Mouse (Mus musculus) forebrain, embryonic 15.5 days (tissue): ENCODE data around the gene Sirt7. TPM values are rescaled to one million over a fixed set of nuclear protein-coding genes. Genes with fewer than 3 reads are reported as not detected.

Experiments
- ATAC-seq: fragments of 200-750 bp; cut with Nextera tagmentation; replicated peaks from 2 replicates; pipeline ENCODE4 v1.8.0; 2017; ENCODE audit warnings: mild to moderate bottlenecking, moderate TSS enrichment, moderate library complexity
- H3K27ac ChIP-seq: fragments of 300-500 bp; sonication (generic); replicated peaks from 2 replicates; pipeline ENCODE4 v1.5.1; 2015; ENCODE audit warnings: mild to moderate bottlenecking, inconsistent platforms
- H3K27me3 ChIP-seq: fragments of 300-500 bp; sonication (generic); 2 replicates; pipeline ENCODE4 v1.6.1; 2015; ENCODE audit warnings: inconsistent platforms
- H3K36me3 ChIP-seq: fragments of 300-500 bp; sonication (generic); 2 replicates; pipeline ENCODE4 v1.6.1; 2015; ENCODE audit warnings: mild to moderate bottlenecking, inconsistent platforms
- H3K4me1 ChIP-seq: fragments of 300-500 bp; sonication (generic); 2 replicates; pipeline ENCODE4 v1.6.1; 2015; ENCODE audit warnings: inconsistent platforms
- H3K4me2 ChIP-seq: fragments of 300-500 bp; sonication (generic); replicated peaks from 2 replicates; pipeline ENCODE4 v1.6.1; 2015; ENCODE audit warnings: mild to moderate bottlenecking, inconsistent platforms
- H3K4me3 ChIP-seq: fragments of 300-500 bp; sonication (generic); 2 replicates; pipeline ENCODE4 v1.5.1; 2015; ENCODE audit warnings: mild to moderate bottlenecking, inconsistent platforms
- H3K9ac ChIP-seq: fragments of 300-500 bp; sonication (generic); replicated peaks from 2 replicates; pipeline ENCODE4 v1.6.1; 2015; ENCODE audit warnings: mild to moderate bottlenecking, inconsistent platforms
- H3K9me3 ChIP-seq: fragments of 300-500 bp; sonication (generic); 2 replicates; pipeline ENCODE4 v1.6.1; 2016; ENCODE audit warnings: inconsistent platforms
- WGBS: fragments of 180-500 bp; shearing (Covaris S2); methylation state at CpG from one replicate; pipeline ENCODE4 v1.1.7; 2015; ENCODE audit warnings: mixed read lengths; 5-methylcytosine and 5-hydroxymethylcytosine counted together
- polyA plus RNA-seq: library from polyadenylated mRNA; unstranded; fragments of >200 nt; fragmentation: Nextera tagmentation; extraction: Ambion mirVana; gene quantifications from 2 replicates; pipeline ENCODE4 v1.2.1, GENCODE M21; 2015

Sirt7 gene
- 51.4 and 53.1 TPM in 2 replicates for polyA plus RNA-seq

GRCm38 (mm10) chr11:120625152-120625775, at the start of gene Sirt7:
TSS of gene Sirt7 (minus strand) at chr11:120625240.
- peaks cover 52% of the 10 kb centered on the region for H3K36me3 ChIP-seq
- no peaks in the 10 kb centered on the region for H3K9me3 ChIP-seq
- peak within 1 kb of the TSS; percentile 86 for H3K27ac ChIP-seq
- H3K4me3 ChIP-seq, result peak within 1 kb of the TSS; percentile 84
- peak within 1 kb of the TSS; percentile 95 for H3K4me2 ChIP-seq
- 19% methylated on average over 5 of the region's 5 CpGs for WGBS
- H3K9ac ChIP-seq, result peak within 1 kb of the TSS; percentile 71
- H3K4me1 ChIP-seq, result peaks cover 31% of the 10 kb centered on the region
- peak; percentile 76 for ATAC-seq
- no peaks in the 10 kb centered on the region for H3K27me3 ChIP-seq

GRCm38 (mm10) chr11:120673594-120674122, 48.6 kb upstream of the Sirt7 start:
- WGBS, result 37% methylated on average over 12 of the region's 12 CpGs
- Histone ChIP-seq H3K9ac (peak overlapping the region; percentile 63), H3K4me2 (peak overlapping the region; percentile 58), H3K4me1 (peaks cover 18% of the 10 kb centered on the region), H3K4me3 (peak overlapping the region; percentile 66), H3K27me3 (0 out of 2 replicates have a peak, but pooled peaks cover 4% of the 10 kb centered on the region), H3K36me3 (peaks cover 13% of the 10 kb centered on the region; the same call in 1 of the 2 replicates), H3K9me3 (no peaks in the 10 kb centered on the region), H3K27ac (peak overlapping the region; percentile 87)
- peak; percentile 4 for ATAC-seq

GRCm38 (mm10) chr11:120672687-120673593, 47.9 kb upstream of the Sirt7 start, which contains the start of gene Aspscr1:
TSS of gene Aspscr1 (plus strand) at chr11:120672973.
- Histone ChIP-seq H3K9ac (peak within 1 kb of the TSS; percentile 63), H3K9me3 (no peaks in the 10 kb centered on the region), H3K4me2 (peak within 1 kb of the TSS; percentile 58), H3K4me3 (peak within 1 kb of the TSS; percentile 66), H3K4me1 (peaks cover 18% of the 10 kb centered on the region), H3K27me3 (0 out of 2 replicates have a peak, but pooled peaks cover 4% of the 10 kb centered on the region), H3K36me3 (peaks cover 9% of the 10 kb centered on the region; the same call in 1 of the 2 replicates), H3K27ac (peak within 1 kb of the TSS; percentile 87)
- ATAC-seq, result peak; percentile 97
- WGBS, result under 1% methylated on average over 82 of the region's 83 CpGs

- H3K36me3 ChIP-seq, result no peaks in the 10 kb centered on the region
- 4% methylated on average over 3 of the region's 3 CpGs for WGBS
- H3K27me3 ChIP-seq, result peaks cover 31% of the 10 kb centered on the region
- ATAC-seq, result no peak
- H3K4me3 ChIP-seq, result no peak overlapping the region
- no peak overlapping the region for H3K9ac ChIP-seq
- no peaks in the 10 kb centered on the region for H3K4me1 ChIP-seq
- no peak overlapping the region for H3K27ac ChIP-seq
- no peak overlapping the region for H3K4me2 ChIP-seq
- H3K9me3 ChIP-seq, result no peaks in the 10 kb centered on the region
Measured at GRCm38 (mm10) chr11:120666617-120667016, 41.6 kb upstream of the Sirt7 start.

- H3K4me3 ChIP-seq, result no peak overlapping the region
- H3K9me3 ChIP-seq, result no peaks in the 10 kb centered on the region
- peaks cover 43% of the 10 kb centered on the region for H3K27me3 ChIP-seq
- H3K4me1 ChIP-seq, result peaks cover 8% of the 10 kb centered on the region
- no peak overlapping the region for H3K4me2 ChIP-seq
- no peaks in the 10 kb centered on the region for H3K36me3 ChIP-seq
- no peak overlapping the region for H3K27ac ChIP-seq
- ATAC-seq, result no peak
- 90% methylated on average over 3 of the region's 3 CpGs for WGBS
- no peak overlapping the region for H3K9ac ChIP-seq
Measured at GRCm38 (mm10) chr11:120665406-120665805, 40.4 kb upstream of the Sirt7 start.

- H3K4me1 ChIP-seq, result peaks cover 21% of the 10 kb centered on the region
- no peak overlapping the region for H3K4me2 ChIP-seq
- peaks cover 56% of the 10 kb centered on the region for H3K27me3 ChIP-seq
- 67% methylated on average over 5 of the region's 5 CpGs for WGBS
- H3K36me3 ChIP-seq, result no peaks in the 10 kb centered on the region
- no peak for ATAC-seq
- H3K27ac ChIP-seq, result no peak overlapping the region
- no peak overlapping the region for H3K4me3 ChIP-seq
- no peak overlapping the region for H3K9ac ChIP-seq
- H3K9me3 ChIP-seq, result no peaks in the 10 kb centered on the region
Measured at GRCm38 (mm10) chr11:120663714-120664113, 38.7 kb upstream of the Sirt7 start.

- no peaks in the 10 kb centered on the region for H3K9me3 ChIP-seq
- no peak overlapping the region for H3K9ac ChIP-seq
- 40% methylated on average over 6 of the region's 6 CpGs for WGBS
- H3K27me3 ChIP-seq, result peaks cover 64% of the 10 kb centered on the region
- no peaks in the 10 kb centered on the region for H3K36me3 ChIP-seq
- peaks cover 21% of the 10 kb centered on the region for H3K4me1 ChIP-seq
- H3K27ac ChIP-seq, result no peak overlapping the region
- H3K4me2 ChIP-seq, result no peak overlapping the region
- ATAC-seq, result no peak
- no peak overlapping the region for H3K4me3 ChIP-seq
Measured at GRCm38 (mm10) chr11:120662759-120663158, 37.7 kb upstream of the Sirt7 start.

GRCm38 (mm10) chr11:120661076-120661460, 36.0 kb upstream of the Sirt7 start, which contains the start of gene Notum:
TSS of gene Notum (minus strand) at chr11:120661175.
- Histone ChIP-seq H3K4me1 (peaks cover 21% of the 10 kb centered on the region), H3K36me3 (no peaks in the 10 kb centered on the region), H3K27ac (no peak within 1 kb of the TSS), H3K9me3 (no peaks in the 10 kb centered on the region), H3K9ac (no peak within 1 kb of the TSS), H3K4me2 (peak within 1 kb of the TSS; percentile 52), H3K4me3 (peak within 1 kb of the TSS; percentile 33), H3K27me3 (peaks cover 75% of the 10 kb centered on the region)
- no peak for ATAC-seq
- 1% methylated on average over 35 of the region's 35 CpGs for WGBS

GRCm38 (mm10) chr11:120660301-120661075, 35.4 kb upstream of the Sirt7 start:
- Histone ChIP-seq H3K9ac (no peak overlapping the region), H3K27ac (no peak overlapping the region), H3K4me2 (peak overlapping the region; percentile 52), H3K27me3 (peaks cover 73% of the 10 kb centered on the region), H3K4me3 (peak overlapping the region; percentile 33), H3K9me3 (no peaks in the 10 kb centered on the region), H3K4me1 (peaks cover 21% of the 10 kb centered on the region), H3K36me3 (no peaks in the 10 kb centered on the region)
- ATAC-seq, result peak; percentile 48; the same call in 1 of the 2 replicates
- WGBS, result under 1% methylated on average over 92 of the region's 95 CpGs

- peaks cover 21% of the 10 kb centered on the region for H3K4me1 ChIP-seq
- peak overlapping the region; percentile 33 for H3K4me3 ChIP-seq
- H3K4me2 ChIP-seq, result peak overlapping the region; percentile 52
- WGBS, result 2% methylated on average over 50 of the region's 50 CpGs
- no peak overlapping the region for H3K9ac ChIP-seq
- H3K9me3 ChIP-seq, result no peaks in the 10 kb centered on the region
- no peak overlapping the region for H3K27ac ChIP-seq
- ATAC-seq, result no peak
- H3K36me3 ChIP-seq, result no peaks in the 10 kb centered on the region
- peaks cover 70% of the 10 kb centered on the region for H3K27me3 ChIP-seq
Measured at GRCm38 (mm10) chr11:120659509-120660300, 34.7 kb upstream of the Sirt7 start.
